Mouse (Mus musculus): ENCODE measurements at regions not wholly inside any gene's neighbourhood (a gene's known extent, or its start where the extent isn't known, plus 50 kb on each side); places are given as distances from the start of the nearest gene placed in this dataset.

- no peak overlapping the region for H3K9ac ChIP-seq (ENCODE audit: control insufficient read depth, low read depth, low read length, poor library complexity, severe bottlenecking)
- no peaks in the 10 kb centered on the region for H3K79me2 ChIP-seq (ENCODE audit: control insufficient read depth, insufficient read depth, low read length, poor library complexity)
- peaks cover 4 to 23% of the 10 kb centered on the region in 2 experiments; a peak in 3 of 4 replicates for H3K4me1 ChIP-seq (ENCODE audit: control insufficient read depth in 1 of 2, insufficient read depth in 2 of 2, low read length in 2 of 2)
- no peaks in the 10 kb centered on the region for H3K27me3 ChIP-seq (ENCODE audit: control insufficient read depth in 1 of 2, insufficient read depth in 2 of 2, low read length in 2 of 2)
- TF ChIP-seq TCF12 (IDR thresholded peaks at IDR 0.05; ENCODE audit: low read depth, low read length) (no peak), HCFC1 (IDR thresholded peaks at IDR 0.05; ENCODE audit: low read depth, low read length) (no peak), POLR2AphosphoS2 (IDR thresholded peaks at IDR 0.05; ENCODE audit: low read length) (no peak), ELF1 (IDR thresholded peaks at IDR 0.05; ENCODE audit: low read depth, low read length) (no peak)
- H3K27ac ChIP-seq (ENCODE audit: control insufficient read depth, low read depth, low read length) = no peak overlapping the region
- H3K36me3 ChIP-seq (ENCODE audit: control insufficient read depth in 1 of 2, insufficient read depth in 2 of 2, low read length in 2 of 2) = peaks cover 0 to 18% of the 10 kb centered on the region in 2 experiments; a peak in 2 of 4 replicates
- no peaks in the 10 kb centered on the region for H3K9me3 ChIP-seq (replicated peaks; ENCODE audit: insufficient read depth, low read length)
- H3K4me3 ChIP-seq (ENCODE audit: control insufficient read depth in 1 of 2, insufficient read depth in 1 of 2, low read depth in 2 of 2, low read length in 2 of 2) = no peak overlapping the region
- DNase-seq (ENCODE audit: low read depth, low spot score) = no peak
These were observed 323.0 kb downstream of the Klf5 start for GRCm38 (mm10) chr14:99621538-99621937.

GRCm38 (mm10) chr14:99624380-99625327 lies 326.2 kb downstream of the Klf5 start:
- DNase-seq (ENCODE audit: low read depth, low spot score) = peak; percentile 73
- TF ChIP-seq EP300 (IDR thresholded peaks at IDR 0.05; ENCODE audit: low read depth in 1 of 2, low read length in 2 of 2) (peak; percentile 73 to 77), ZNF384 (IDR thresholded peaks at IDR 0.05; ENCODE audit: low read depth, low read length) (no peak), RAD21 (IDR thresholded peaks at IDR 0.05; ENCODE audit: low read depth, low read length) (no peak), GATA1 (IDR thresholded peaks at IDR 0.05; ENCODE audit: low read depth, low read length) (peak; percentile 73), USF2 (IDR thresholded peaks at IDR 0.05; ENCODE audit: borderline replicate concordance in 1 of 2, insufficient read depth in 1 of 2, low read depth in 1 of 2, low read length in 2 of 2) (no peak), MYC (IDR thresholded peaks at IDR 0.05; ENCODE audit: low read depth, low read length) (peak; percentile 75; the same call in 1 of the 2 replicates), GABPA (IDR thresholded peaks at IDR 0.05; ENCODE audit: low read depth, low read length) (no peak), ETS1 (IDR thresholded peaks at IDR 0.05; ENCODE audit: low read depth, low read length) (peak; percentile 53), TCF12 (IDR thresholded peaks at IDR 0.05; ENCODE audit: low read depth, low read length) (peak; percentile 60), USF1 (IDR thresholded peaks at IDR 0.05; ENCODE audit: low read depth, low read length) (peak; percentile 40; the same call in 1 of the 2 replicates), RCOR1 (IDR thresholded peaks at IDR 0.05; ENCODE audit: low read depth, low read length) (peak; percentile 47; the same call in 1 of the 2 replicates), MXI1 (IDR thresholded peaks at IDR 0.05; ENCODE audit: low read depth, low read length) (0 out of 2 replicates have a peak, but pooled peaks have one; percentile 49), BHLHE40 (IDR thresholded peaks at IDR 0.05; ENCODE audit: borderline replicate concordance, low read depth, low read length) (peak; percentile 61; the same call in 1 of the 2 replicates), MAX (IDR thresholded peaks at IDR 0.05; ENCODE audit: low read length) (peak; percentile 57; the same call in 1 of the 2 replicates)
- no peaks in the 10 kb centered on the region for H3K27me3 ChIP-seq (ENCODE audit: control insufficient read depth in 1 of 2, insufficient read depth in 2 of 2, low read length in 2 of 2)
- H3K79me2 ChIP-seq (ENCODE audit: control insufficient read depth, insufficient read depth, low read length, poor library complexity) = no peaks in the 10 kb centered on the region
- H3K4me1 ChIP-seq (ENCODE audit: control insufficient read depth in 1 of 2, insufficient read depth in 2 of 2, low read length in 2 of 2) = peaks cover 0 to 9% of the 10 kb centered on the region in 2 experiments; a peak in 2 of 4 replicates
- H3K9ac ChIP-seq (ENCODE audit: control insufficient read depth, low read depth, low read length, poor library complexity, severe bottlenecking) = no peak overlapping the region
- H3K36me3 ChIP-seq (ENCODE audit: control insufficient read depth in 1 of 2, insufficient read depth in 2 of 2, low read length in 2 of 2) = peaks cover 0 to 7% of the 10 kb centered on the region in 2 experiments; a peak in 2 of 4 replicates
- H3K27ac ChIP-seq (ENCODE audit: control insufficient read depth, low read depth, low read length) = no peak overlapping the region
- no peak overlapping the region for H3K4me3 ChIP-seq (ENCODE audit: control insufficient read depth in 1 of 2, insufficient read depth in 1 of 2, low read depth in 2 of 2, low read length in 2 of 2)
- no peaks in the 10 kb centered on the region for H3K9me3 ChIP-seq (replicated peaks; ENCODE audit: insufficient read depth, low read length)
